Mouse (Mus musculus): ENCODE results near the gene Cnppd1. TPM values are rescaled to one million over a fixed set of nuclear protein-coding genes. Genes with fewer than 3 reads are reported as not detected.

Cnppd1 gene
- 11.3 TPM for polyA plus RNA-seq (2014; fragmentation: Illumina TruSeq; extraction: RNeasy Lipid Tissue Mini Kit (QIAGEN cat#74804); ENCODE audit: low read depth, low replicate concordance)

DNA sequence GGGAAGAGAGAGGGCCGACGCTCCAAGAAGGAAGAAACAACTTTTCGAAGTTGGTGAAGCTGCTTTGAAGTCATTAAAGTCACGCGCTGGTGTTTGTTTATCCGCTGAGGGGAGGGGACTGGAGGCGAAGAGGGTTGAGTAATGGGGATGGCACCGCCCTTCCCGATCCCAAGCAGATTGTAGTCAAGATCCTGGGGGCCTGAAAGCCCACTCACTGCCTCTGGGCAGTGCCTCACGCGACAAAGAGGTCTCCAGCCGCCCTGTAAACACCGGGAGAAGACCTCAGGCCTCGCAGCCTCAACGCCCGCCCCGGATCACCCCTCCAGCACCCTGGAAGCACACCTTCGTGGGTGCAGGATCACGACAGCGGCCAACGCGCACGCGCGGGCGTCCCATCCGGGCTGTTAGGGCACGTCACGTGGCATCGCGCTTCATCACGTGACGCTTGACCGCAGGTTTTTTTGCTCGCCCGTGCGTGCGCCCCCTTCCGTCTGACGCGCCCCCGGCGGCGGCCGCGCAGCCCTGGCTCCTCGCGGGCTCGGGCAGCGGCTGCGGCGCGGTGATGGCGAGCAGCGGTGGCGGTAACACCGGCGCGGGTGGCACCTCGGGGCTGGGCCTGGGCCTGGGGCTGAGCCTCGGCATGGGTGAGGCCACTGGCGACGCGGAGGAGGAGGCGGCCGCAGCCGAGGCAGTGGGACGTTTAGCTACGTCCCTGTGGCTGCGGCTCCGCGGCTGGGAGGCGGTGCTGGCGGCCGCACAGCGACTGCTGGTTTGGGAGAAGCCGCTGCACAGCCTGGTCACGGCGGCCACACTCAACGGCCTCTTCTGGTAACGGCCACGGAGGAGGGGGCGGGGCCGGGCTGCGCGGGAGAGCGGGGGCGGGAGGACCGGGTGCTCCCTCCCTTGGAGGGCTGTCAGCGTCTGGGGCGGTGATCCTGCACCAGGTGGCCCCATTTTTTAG, at the start of gene Cnppd1, which contains the start of gene Retreg2:
Gene Cnppd1 (minus strand): TSS at position 411 of the 961 bp plus-strand sequence.
Gene Retreg2 (plus strand): TSS at position 478 of the 961 bp plus-strand sequence.

DNA sequence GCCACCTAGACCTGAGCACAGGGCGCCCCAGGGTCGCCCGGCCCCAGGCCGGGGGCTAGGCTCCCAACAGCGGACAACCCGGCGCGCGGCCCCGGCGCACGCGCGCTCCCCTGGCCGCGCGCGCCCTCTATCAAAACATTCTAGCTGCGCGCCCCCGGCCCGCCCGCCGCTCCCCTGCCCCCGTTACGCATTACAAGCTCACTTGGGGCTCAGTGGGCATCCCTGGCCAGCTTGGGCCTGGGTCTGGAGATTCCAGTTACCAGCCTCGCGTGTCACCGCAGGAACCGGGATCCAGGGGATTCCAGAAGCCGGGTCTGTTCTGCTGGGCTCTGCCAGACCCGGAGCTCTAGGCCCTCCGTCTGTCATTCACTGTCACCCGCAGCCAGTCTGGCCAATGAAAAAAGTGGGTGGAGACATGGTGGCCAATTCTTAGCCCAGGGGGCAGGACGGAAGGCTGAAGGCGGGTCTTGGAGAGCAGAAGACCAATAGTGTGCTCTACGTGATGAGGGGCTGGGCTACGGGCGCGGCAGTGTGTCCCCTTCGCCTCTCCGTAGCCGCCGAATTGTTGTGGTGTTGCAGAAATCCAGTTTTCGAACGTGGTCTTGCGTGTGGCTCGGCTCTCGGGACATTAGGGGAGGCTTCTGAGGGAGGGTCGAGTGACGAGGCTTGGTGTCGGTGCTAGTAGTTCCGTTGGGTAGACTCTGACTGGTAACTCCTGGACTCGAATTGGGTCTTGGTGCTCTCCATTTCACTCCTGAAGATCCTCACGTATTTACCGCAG, 49.3 kb upstream of the Cnppd1 start, which contains the start of the genes Ankzf1 and Atg9a:
Gene Ankzf1 (plus strand): TSS at position 530 of the 781 bp plus-strand sequence.
Gene Atg9a (minus strand): TSS at position 575 of the 781 bp plus-strand sequence.

DNA sequence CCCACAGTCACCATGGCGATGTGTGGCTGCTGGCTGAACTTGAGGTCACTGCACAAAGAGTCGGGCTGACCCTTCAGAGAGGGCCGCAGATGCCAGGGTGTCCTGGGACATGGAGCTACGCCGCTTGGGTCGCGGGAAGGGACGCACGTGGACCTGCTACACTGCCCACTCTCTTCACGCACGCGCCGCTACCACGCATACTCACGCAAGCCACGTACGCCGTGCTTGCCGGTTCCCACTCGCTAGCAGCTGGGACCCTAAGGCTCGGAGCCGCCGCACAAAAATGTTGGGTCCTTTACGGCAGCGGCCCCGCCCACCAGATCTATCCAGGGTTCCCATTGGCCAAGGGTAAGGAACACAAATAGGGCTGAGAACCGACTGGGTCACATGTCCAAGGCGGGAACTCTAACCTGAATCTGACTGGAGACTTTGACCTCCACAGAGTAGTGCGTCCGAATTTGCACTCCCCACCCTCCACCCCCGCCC, 37.6 kb upstream of the Cnppd1 start, which contains the start of gene Abcb6:
Gene Abcb6 (minus strand): TSS at position 288 of the 486 bp plus-strand sequence.

DNA sequence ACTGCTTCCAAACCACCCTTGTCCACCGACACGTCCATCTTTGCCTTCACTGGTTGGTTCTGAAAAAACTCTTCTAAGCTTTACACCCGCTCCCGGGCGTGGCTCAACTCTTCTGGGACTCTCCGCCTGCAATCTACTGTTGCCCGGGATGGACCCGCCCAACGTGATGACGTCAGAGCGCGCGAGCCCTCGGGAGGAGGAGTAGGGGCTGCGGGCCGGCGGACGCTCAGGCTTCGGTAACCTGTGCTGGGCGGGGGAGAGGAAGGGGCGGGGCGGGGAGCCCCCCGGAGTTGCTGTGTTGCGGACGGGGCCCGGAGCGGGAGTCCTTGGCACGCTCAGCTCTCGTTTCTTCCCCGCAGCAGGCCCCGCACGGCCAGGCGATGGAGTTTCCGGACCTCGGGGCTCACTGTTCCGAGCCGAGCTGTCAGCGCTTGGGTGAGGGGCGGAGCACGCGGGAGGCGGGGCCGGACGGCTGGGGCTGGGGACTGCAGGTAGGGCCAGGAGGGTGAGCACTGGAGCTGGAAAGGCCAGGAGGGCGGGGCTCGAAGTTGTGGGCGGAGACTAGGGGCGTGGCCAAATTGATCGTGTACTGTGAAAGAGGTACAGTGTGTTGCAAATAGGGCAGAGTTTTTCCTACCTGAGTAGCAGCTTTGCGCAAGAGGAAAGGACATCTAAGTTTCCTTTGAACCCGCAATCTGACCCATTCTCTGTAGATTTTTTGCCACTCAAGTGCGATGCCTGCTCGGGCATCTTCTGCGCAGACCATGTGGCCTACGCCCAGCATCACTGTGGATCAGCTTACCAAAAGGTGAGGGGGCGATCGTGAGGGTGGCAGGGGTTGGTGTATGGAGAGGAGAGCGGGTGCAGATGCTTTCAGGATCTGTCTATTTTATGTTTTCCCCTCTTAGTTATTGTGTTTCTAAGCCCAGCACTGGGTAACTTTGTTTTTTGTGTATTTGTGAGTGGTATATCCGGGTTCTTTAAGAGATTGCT, 26.3 kb upstream of the Cnppd1 start, which contains the start of gene Zfand2b:
Gene Zfand2b (plus strand): TSS at position 175 of the 993 bp plus-strand sequence.

DNA sequence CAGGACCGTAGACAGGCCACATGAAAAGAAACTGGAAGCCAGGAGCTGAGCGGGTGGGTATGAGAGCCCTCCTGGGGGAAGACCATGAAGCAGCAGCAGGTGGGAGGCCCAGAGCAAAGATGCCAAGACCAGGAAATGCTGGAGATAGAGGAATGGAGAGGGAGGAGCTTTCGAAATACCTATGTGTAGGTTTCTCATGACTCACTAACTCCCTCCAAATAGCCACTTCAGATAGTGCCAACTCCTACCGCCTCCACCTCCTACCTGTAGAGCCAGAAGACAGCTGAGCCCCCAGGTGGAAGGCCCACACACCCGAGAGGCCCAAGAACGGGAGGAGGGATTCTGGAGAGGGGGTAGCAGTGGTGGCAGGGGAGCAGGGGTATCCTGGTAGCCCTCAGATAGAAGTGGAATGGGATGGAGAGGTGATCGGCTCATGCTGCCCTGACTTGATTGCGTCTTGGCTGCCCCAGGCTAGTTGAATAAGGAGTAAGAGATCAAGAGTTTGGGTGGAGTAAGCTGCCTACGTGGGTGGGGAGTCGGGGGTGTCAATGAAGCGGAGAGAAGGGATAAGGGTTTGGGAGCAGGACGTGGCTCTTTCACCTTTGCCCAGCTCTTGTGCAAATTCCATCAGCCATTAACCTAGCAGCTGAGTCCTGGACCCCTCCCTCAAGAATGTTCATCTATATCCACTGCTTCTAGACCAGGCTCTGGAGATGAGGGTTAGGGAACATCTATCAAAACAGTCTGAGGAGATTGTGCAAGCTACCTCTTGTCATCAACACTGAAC, 8.9 kb downstream of the Cnppd1 start, which contains the start of gene Slc23a3:
Gene Slc23a3 (minus strand): TSS at position 470 of the 787 bp plus-strand sequence.

DNA sequence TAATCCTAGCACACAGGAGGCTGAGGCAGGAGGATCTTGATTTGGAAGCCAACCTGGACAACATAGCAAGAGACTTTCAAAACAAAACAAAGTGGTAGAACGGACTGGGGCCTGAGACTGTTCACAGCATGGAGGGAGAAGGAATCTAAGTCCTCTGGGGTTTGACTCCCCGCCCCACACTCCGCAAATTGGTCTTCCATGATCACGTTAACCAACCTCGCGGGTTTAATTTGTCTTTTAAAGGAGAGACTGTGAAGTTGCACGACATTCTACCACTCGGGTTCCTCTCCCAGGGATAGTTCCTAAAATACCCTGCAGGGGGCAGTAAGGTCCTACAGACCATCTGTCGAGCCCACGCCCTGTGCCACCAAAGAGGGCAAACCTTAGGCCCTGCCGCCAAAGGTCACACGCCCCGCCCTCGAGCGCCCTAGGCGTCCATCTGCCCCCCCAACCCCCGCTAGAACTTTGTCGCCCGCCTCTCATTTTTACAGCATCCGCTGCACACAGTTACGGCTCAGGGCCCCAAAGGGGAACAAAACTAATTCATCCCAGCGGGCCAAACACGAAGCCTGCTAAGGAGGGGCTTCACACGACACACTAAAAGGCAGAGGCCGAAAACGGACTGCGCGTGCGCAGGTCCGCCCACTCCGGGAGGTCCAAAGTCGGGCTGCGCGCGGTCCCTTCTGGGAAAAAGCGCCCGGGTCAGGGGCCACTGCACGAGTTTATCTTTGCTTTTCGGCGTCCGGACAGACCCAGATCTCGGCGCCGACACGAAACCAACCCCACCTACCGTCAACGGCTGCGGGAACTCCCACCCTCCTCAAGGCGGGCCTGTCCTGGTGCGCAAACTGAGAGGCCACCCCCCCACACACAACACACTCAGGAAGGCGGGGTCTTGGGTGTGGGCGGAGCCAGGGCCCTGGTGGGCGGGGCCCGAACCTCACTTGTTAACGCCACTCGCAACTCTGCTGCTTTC, 17.9 kb downstream of the Cnppd1 start, which contains the start of gene Nhej1:
Gene Nhej1 (minus strand): TSS at position 855 of the 976 bp plus-strand sequence.

Other genes starting within 250 kb of the Cnppd1 start
- gene Cryba2, start 249.6 kb downstream of the Cnppd1 start, polyA plus RNA-seq (2014; fragmentation: Illumina TruSeq; extraction: RNeasy Lipid Tissue Mini Kit (QIAGEN cat#74804); ENCODE audit: low read depth, low replicate concordance): not detected
- not detected for gene Cfap65, start 207.1 kb downstream of the Cnppd1 start, polyA plus RNA-seq (2014; fragmentation: Illumina TruSeq; extraction: RNeasy Lipid Tissue Mini Kit (QIAGEN cat#74804); ENCODE audit: low read depth, low replicate concordance)
- gene Ihh, start 191.0 kb downstream of the Cnppd1 start, polyA plus RNA-seq (2014; fragmentation: Illumina TruSeq; extraction: RNeasy Lipid Tissue Mini Kit (QIAGEN cat#74804); ENCODE audit: low read depth, low replicate concordance): not detected
- gene Nhej1, start 17.5 kb downstream of the Cnppd1 start, polyA plus RNA-seq (2014; fragmentation: Illumina TruSeq; extraction: RNeasy Lipid Tissue Mini Kit (QIAGEN cat#74804); ENCODE audit: low read depth, low replicate concordance): 1.1 TPM
- not detected for gene Slc23a3, start 8.8 kb downstream of the Cnppd1 start, polyA plus RNA-seq (2014; fragmentation: Illumina TruSeq; extraction: RNeasy Lipid Tissue Mini Kit (QIAGEN cat#74804); ENCODE audit: low read depth, low replicate concordance)
- gene Retreg2, start 67 bp upstream of the Cnppd1 start, polyA plus RNA-seq (2014; fragmentation: Illumina TruSeq; extraction: RNeasy Lipid Tissue Mini Kit (QIAGEN cat#74804); ENCODE audit: low read depth, low replicate concordance): 25.1 TPM
- gene Zfand2b, start 25.9 kb upstream of the Cnppd1 start, polyA plus RNA-seq (2014; fragmentation: Illumina TruSeq; extraction: RNeasy Lipid Tissue Mini Kit (QIAGEN cat#74804); ENCODE audit: low read depth, low replicate concordance): 2.3 TPM
- gene Abcb6, start 37.7 kb upstream of the Cnppd1 start, polyA plus RNA-seq (2014; fragmentation: Illumina TruSeq; extraction: RNeasy Lipid Tissue Mini Kit (QIAGEN cat#74804); ENCODE audit: low read depth, low replicate concordance): 15.8 TPM
- gene Ankzf1, start 49.4 kb upstream of the Cnppd1 start, polyA plus RNA-seq (2014; fragmentation: Illumina TruSeq; extraction: RNeasy Lipid Tissue Mini Kit (QIAGEN cat#74804); ENCODE audit: low read depth, low replicate concordance): 8.8 TPM
- 8.5 TPM for gene Atg9a, start 49.5 kb upstream of the Cnppd1 start, polyA plus RNA-seq (2014; fragmentation: Illumina TruSeq; extraction: RNeasy Lipid Tissue Mini Kit (QIAGEN cat#74804); ENCODE audit: low read depth, low replicate concordance)
- gene Glb1l, start 68.1 kb upstream of the Cnppd1 start, polyA plus RNA-seq (2014; fragmentation: Illumina TruSeq; extraction: RNeasy Lipid Tissue Mini Kit (QIAGEN cat#74804); ENCODE audit: low read depth, low replicate concordance): 5.0 TPM
- gene Stk16, start 68.1 kb upstream of the Cnppd1 start, polyA plus RNA-seq (2014; fragmentation: Illumina TruSeq; extraction: RNeasy Lipid Tissue Mini Kit (QIAGEN cat#74804); ENCODE audit: low read depth, low replicate concordance): 24.6 TPM
- gene Tuba4a, start 77.2 kb upstream of the Cnppd1 start, polyA plus RNA-seq (2014; fragmentation: Illumina TruSeq; extraction: RNeasy Lipid Tissue Mini Kit (QIAGEN cat#74804); ENCODE audit: low read depth, low replicate concordance): 32.3 TPM
- not detected for gene A630095N17Rik, start 89.4 kb upstream of the Cnppd1 start, polyA plus RNA-seq (2014; fragmentation: Illumina TruSeq; extraction: RNeasy Lipid Tissue Mini Kit (QIAGEN cat#74804); ENCODE audit: low read depth, low replicate concordance)
- gene Dnajb2, start 93.7 kb upstream of the Cnppd1 start, polyA plus RNA-seq (2014; fragmentation: Illumina TruSeq; extraction: RNeasy Lipid Tissue Mini Kit (QIAGEN cat#74804); ENCODE audit: low read depth, low replicate concordance): 15.1 TPM
- gene Ptprn, start 121.8 kb upstream of the Cnppd1 start, polyA plus RNA-seq (2014; fragmentation: Illumina TruSeq; extraction: RNeasy Lipid Tissue Mini Kit (QIAGEN cat#74804); ENCODE audit: low read depth, low replicate concordance): not detected
- gene Resp18, start 135.7 kb upstream of the Cnppd1 start, polyA plus RNA-seq (2014; fragmentation: Illumina TruSeq; extraction: RNeasy Lipid Tissue Mini Kit (QIAGEN cat#74804); ENCODE audit: low read depth, low replicate concordance): not detected
- gene Dnpep, start 175.3 kb upstream of the Cnppd1 start, polyA plus RNA-seq (2014; fragmentation: Illumina TruSeq; extraction: RNeasy Lipid Tissue Mini Kit (QIAGEN cat#74804); ENCODE audit: low read depth, low replicate concordance): 4.9 TPM
- gene Des, start 217.6 kb upstream of the Cnppd1 start, polyA plus RNA-seq (2014; fragmentation: Illumina TruSeq; extraction: RNeasy Lipid Tissue Mini Kit (QIAGEN cat#74804); ENCODE audit: low read depth, low replicate concordance): 0.26 TPM
- gene Speg, start 232.6 kb upstream of the Cnppd1 start, polyA plus RNA-seq (2014; fragmentation: Illumina TruSeq; extraction: RNeasy Lipid Tissue Mini Kit (QIAGEN cat#74804); ENCODE audit: low read depth, low replicate concordance): not detected

All from liver, adult 10 weeks (tissue).